Mouse (Mus musculus) right cerebral cortex, postnatal 4 days (tissue): ENCODE data around the gene Tmem135.

Experiments used
- DNase-seq: peaks from one replicate; pipeline ENCODE4 v3.0.0-alpha.2; 2022

Tmem135 gene

DNA sequence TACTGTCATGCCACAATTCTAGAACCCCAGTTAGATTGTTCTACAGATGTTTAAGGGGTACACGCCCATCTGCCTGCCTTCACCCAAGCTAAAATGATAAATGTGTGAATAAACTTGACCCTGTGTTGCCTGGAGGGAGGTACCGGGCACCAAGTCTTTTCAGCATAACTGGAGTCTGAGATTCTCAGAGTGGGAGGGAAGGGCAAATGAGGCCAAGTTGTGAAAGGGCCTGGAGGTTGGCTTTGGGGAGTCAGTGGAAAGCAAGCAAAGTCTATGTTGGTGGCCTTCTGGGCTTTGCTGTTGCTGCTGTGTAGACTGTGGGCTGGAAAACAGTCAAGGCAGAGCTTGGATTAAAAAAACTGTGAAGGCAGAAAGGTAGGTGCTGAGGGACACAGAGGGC lies 13.7 kb upstream of the Tmem135 start:
- no peak for DNase-seq

DNA sequence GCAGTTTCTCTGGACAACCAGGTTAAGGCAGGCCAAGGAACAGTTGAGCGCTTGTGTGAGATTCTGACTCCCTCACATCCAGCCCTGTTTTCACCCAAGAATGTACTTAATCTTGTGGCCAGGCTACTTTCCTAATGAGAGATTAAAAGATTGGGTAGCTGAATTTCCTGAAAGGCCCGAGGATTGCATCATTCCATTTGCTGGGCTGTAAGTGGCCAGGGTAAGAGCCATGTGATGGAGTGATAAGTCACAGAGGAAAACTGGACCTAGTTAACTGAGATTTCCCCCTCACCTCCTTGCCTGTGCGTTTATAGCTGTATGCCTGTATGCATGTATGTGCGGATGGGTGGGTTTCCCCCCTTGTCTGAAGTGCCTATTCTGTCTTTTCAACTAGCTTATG lies 12.0 kb upstream of the Tmem135 start:
- DNase-seq = no peak

DNA sequence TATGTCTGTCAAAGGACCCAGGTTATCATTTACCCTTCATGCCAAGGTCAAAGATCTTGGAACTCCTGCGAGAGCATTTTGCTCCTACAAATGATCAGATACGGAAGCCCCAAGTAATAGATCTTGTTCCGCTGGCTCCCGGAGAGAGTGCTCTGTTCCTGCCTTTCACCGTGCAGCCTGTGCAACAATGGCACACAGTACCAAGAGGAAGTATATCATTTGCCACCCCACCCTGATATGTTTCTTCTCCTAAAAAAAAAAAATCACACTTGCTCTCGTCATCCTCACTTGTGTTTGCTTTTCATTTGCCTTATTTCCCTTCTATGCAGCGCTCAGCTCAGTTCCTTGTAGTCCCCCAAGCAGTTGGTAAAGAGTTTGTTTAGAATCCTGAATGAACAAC lies 8.1 kb upstream of the Tmem135 start:
- DNase-seq = no peak

DNA sequence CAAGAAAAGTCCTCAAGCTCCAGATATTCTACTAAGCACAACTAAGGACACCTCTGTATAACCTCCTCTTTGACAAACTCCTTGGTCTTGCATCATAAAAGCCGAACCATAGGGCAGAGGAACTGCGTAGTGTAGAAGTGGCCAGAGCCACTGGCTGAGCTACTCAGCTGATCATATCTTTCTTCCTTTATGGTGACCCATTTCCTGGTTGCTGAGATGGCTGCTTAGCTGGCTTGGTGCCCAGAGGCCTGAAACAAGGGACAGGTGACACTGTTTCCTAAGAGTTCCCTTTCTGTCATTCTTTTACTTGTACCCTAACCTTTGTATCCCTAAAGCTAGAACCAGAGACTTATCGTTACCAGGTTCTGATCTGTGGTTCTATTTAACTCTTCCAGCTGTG lies 7.3 kb upstream of the Tmem135 start:
- no peak for DNase-seq

DNA sequence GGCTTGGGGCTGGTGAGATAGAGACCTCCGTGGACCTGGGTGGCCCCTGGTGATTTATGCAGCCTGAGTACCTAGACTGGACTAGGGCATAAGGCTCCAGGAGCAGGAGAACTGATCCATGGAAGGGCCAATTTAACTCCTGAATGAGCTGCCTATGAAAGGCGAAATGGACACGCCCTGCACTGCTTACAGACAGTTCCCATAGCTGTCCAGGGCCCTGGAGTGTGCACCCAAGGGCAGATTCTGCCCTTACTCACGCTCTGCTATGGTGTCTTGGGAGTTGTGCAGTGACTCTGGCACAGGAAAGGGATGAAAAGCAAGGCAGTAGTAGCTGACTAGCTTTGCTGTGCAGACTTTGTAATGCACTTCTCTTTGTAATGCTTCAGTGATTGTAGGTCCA lies 6.3 kb upstream of the Tmem135 start:
- DNase-seq = no peak

DNA sequence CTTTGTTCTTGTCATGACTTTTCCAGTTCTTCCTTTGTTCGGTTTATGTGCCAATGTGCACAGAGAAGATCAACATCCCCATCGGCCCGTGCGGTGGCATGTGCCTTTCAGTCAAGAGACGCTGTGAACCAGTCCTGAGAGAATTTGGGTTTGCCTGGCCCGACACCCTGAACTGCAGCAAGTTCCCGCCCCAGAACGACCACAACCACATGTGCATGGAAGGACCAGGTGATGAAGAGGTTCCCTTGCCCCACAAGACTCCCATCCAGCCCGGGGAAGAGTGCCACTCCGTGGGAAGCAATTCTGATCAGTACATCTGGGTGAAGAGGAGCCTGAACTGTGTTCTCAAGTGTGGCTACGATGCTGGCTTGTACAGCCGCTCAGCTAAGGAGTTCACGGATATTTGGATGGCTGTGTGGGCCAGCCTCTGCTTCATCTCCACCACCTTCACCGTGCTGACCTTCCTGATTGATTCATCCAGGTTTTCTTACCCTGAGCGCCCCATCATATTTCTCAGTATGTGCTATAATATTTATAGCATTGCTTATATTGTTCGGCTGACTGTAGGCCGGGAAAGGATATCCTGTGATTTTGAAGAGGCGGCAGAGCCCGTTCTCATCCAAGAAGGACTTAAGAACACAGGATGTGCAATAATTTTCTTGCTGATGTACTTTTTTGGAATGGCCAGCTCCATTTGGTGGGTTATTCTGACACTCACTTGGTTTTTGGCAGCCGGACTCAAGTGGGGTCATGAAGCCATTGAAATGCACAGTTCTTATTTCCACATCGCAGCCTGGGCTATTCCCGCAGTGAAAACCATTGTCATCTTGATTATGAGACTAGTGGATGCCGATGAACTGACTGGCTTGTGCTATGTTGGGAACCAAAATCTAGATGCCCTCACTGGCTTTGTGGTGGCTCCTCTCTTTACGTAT lies 3.3 kb upstream of the Tmem135 start:
- no peak for DNase-seq

DNA sequence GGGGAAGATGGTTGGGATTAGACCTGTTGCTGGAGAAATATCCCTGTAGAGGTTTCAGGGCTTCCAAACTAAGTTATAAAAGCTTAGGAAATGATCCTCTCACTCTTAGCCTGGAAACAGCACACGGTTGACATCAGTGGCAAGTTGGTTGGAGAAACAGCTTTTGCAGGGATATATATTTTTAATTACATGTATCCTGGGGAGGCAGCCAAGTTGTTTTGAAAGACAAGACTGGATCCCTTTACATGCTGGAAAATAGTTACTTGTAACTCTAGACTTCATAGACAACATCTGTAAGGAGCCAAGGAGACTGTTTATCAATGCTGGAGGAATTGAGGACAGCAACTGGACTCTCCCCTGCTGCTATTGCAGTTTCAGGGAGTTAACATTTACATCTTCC lies 2.0 kb upstream of the Tmem135 start:
- no peak for DNase-seq

DNA sequence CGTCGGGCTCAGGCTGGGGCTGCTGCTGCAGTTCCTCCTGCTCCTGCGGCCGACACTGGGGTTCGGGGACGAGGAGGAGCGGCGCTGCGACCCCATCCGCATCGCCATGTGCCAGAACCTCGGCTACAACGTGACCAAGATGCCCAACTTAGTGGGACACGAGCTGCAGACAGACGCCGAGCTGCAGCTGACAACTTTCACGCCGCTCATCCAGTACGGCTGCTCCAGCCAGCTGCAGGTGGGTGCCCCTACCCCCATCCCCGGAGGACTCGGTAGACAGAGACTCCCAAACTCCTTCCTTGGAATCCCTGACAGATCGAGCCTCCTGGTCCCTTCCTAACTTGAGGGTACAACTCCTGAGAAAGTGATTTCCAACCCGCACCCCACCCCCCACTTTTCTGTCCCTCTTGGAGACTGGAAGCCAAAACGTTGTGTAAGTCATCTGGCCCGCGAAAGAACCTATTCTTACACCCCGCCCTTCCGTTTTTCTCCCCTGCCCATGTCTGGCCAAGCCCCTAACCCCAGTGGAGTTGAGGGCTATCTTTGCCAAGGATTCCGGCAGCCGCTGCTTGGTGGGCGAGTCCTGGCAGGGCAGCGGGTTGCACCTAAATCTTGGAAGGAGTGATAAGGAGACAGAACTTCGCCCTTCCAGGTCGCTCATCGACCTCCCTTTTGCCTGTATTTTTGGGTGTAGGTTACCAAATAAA lies 865 bp upstream of the Tmem135 start:
- no peak for DNase-seq

DNA sequence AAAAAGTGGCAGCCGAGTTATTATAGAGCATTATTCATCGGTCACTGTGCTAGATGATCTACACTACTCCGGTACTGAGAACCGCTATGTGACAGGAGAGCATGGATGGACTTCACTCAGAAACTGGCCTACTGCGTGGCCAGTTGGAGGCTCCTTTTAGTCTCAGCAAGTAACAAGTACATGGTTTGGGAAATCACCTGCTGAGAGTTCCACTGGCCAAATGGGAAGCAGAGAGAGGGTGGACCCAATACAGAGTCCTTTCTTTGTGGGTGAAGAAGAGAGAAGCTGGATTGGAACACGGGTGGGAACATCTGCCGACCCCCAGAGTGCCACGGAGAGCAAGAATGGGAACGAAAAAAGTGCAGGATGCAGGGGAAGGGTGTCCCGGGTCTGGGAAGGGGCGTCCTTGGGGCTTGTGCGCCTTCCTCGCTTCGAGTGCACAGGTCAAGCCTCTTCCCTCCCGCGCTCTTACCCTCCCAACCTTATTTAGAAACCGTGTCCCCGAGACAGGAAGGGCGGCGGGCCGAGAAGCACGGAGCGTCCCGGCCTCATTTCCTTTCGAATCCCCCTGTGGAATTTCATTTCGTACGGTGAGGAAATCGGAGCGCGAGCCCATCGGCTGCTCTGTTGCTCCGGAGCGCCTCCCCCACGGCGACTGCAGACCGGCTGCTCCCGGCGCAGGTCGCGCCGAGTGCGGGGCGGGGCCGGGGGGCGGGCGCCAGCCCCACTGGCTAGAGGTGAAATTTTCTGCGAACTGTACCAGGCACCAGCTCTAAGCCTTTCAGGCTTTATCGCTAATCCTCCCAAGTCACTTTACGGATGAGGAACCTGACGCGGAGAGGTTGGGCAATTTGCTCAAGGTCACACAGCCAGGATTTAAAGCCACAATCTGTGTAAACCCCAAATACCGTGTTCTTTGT lies 709 bp downstream of the Tmem135 start:
- peak; percentile 57 for DNase-seq

DNA sequence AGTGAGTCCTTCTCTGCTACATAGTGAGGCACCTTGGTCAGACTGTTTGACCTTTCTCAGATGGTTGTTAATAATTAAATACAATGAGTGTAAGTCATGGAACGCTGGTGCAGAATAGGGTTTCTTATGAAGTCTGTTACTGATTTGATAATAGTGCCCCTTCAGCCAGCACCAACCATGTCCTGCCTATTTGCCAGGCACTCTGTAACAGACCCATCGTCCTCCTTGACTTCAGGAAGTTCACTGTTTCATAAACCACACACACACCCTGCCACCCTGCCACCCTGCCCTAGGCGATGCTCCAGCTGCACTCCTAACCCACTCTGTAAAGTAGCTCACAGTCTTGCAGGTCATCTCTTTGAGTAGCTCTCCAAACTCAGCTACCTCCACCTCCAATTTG lies 2.1 kb downstream of the Tmem135 start:
- DNase-seq = no peak

DNA sequence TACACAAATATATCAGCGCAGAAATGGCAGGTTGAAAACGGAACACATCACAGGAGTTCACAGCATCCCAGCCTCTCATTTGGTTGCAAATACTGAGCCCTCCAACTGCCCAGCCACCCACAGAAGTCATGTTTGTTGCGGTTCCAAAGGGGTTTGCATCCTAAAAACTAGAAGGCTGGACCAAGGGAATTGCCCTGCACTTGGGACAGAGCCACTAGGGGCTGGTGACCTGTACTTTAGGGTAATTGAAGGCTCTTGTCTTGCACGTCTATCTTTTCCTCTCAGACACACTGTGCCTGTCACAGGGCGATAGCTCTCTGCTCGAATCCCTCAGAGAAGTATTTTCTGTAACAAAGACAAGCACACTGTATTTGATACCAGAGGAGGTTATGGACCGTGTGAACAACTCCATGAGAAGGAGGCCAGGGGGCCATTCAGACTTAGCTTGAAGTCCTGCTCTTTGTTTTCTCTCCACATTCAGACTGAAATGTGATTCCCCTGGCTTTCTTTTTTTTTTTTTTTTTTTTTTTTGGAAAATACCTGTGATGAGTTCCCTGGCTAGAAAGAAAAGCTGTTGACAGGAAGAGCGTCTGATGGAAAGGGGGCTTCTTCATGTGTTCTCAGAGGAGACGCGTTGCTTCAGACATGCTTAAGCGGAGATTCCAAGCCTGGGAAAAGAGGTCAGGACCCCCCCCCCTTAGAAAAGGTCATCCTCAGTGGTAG lies 2.7 kb downstream of the Tmem135 start:
- no peak for DNase-seq

DNA sequence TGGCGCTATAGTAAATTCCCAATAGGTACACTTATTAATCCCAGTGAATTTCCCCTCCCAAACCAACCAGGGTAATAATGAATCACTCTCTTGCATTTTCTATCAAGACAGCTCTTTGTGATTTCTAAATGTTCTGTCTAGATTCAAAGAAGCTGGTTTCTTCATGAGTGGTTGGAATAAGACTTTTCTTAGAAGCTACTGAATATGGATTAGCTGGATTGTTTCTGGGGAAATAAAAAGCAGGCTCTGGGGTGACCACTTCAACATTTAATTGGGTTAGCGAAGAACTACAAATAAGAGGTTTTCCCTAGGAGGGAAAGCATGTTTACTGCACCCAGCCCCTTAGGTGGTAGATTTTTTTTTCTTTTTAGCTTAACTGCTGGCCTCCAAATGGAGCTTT lies 3.3 kb downstream of the Tmem135 start:
- no peak for DNase-seq

DNA sequence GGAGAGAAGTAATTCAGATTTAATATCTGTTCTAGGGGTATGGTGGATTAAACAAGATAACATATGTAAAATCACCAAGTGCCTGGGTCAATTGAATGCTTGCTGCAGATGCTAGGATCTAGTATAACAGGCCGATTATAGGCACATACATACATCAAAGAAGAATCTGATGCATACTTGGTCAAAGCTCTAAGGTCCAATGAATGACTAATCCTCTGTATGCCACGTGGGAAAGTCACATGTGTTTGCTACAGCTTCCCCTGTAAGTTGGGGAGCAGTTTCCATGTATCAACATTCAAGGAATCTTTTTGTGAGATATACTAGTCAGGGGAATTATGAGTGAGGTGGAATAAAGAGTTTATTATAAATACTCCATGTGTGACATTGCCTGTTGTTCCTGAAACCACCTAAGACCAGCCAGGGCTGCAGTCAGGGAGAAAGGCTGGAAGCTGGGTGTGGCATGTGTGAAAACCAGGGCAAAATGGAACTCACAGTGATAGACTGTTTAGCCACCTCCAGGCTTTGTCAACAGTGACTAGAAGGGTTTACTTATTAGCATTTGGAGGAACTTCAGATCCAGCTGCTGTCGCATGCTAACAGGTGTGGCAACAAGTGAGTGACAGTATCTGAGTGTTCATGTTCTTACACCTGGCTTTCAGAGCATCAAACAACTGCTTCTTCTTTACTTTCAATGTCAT lies 6.0 kb downstream of the Tmem135 start:
- DNase-seq = no peak

DNA sequence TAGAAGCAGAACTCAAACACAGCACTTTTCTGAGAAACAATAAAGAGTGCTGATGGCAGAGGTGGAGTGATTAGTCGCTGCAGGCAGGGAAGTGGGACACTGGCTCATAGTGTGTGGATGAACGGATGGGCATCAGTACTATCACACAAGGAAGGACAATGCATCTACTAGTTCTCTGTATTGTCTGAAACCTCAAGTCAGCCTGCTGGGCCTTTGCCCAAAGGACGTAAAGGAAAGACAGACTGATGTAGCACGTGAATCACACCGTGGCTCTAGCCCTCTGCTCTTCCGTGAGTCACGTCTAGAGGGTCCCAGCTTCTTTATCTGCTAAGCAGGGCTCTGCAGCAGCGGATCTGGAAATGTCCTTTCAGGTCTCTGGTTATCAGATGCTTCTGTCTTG lies 7.6 kb downstream of the Tmem135 start:
- DNase-seq = no peak

DNA sequence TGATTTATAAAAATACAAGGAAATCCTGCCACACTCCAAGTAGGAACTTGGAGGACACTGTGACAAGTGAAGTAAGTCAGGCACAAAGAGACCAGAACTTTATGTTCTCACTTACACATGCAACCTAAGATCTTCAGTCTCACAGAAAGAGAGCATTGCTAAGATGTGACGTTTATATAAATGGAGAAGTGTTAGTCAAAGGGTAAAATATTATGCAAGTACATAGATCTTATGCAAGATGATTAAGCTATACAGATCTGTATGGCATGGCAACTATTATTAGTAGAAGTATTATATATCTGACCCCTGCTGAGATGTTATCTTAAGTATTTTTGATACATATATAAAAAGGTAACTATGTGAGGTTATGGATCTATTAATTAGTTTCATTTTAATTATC lies 8.6 kb downstream of the Tmem135 start:
- no peak for DNase-seq

DNA sequence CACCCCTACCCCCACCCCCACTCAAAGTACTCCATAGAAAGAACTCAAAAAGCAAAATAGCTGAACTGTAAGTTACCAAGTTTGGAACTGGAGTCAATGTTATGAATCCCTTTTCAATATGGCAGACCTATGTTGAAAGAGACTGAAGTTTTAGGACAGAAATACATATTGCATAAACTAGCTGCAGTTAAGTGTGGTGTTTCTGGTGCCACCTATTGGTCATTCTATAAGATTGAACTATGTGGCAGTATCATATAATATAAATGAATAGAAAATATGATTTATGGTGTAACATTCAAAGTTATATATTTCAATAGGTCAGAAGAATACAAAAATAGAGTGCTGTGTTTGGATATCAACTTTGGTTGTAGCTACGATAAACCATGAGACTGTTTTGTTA lies 11.2 kb downstream of the Tmem135 start:
- no peak for DNase-seq

DNA sequence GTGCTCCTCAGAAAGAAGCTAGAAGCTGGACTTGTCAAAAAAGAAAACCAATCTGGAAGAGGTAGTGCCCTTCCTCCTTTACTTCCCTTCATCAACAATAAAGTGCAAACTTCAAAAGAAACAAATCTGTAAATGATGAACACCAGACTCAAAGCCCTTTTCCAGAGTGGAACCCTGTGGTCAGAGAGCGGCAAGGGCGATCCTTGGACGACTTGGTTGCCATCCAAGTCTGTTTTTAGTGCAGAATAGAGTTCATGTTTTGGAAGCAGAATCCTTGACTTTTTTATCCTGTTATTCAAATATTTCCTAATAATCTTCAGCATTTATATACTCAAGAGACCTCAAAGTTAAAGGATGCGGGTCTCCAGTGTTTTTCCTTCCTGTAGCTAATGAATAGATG lies 11.6 kb downstream of the Tmem135 start:
- DNase-seq = no peak

DNA sequence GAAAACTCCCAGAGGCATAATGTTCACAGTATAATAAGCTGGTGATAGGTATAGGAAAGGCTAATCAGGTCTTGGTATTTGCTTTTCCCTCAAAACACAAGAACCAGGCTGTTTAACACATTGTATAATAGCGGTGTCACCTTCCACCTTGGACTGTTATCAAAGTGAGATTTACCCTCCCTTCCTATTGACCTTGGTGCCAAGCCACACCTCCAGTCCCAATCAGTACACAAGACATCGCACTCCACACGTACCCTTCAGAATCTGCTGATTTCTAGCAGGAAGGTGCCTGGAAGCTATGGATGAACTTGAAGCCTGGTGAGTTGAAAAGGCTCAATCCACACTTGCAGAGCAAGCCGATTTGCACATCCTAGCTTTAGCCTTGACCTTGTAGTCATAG lies 12.2 kb downstream of the Tmem135 start:
- DNase-seq = no peak

DNA sequence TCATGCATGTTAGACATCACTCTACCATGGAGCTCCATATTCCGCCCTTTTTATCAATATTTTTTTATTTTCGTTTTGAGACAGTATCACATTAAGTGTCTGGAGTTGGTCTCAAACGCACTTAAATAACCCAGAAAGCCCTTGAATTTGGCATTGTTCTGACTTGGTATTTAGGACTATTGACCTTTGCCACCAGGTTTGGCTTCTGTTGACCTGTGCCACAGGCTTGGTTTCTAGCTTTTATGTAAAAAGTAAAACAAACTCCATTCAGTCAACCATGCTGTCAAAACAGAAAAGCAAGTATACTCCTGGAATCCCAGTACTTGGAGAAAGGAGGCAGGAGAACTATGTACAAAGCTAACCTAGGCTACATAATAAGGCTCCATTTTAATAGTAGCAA lies 12.7 kb downstream of the Tmem135 start:
- DNase-seq = no peak

DNA sequence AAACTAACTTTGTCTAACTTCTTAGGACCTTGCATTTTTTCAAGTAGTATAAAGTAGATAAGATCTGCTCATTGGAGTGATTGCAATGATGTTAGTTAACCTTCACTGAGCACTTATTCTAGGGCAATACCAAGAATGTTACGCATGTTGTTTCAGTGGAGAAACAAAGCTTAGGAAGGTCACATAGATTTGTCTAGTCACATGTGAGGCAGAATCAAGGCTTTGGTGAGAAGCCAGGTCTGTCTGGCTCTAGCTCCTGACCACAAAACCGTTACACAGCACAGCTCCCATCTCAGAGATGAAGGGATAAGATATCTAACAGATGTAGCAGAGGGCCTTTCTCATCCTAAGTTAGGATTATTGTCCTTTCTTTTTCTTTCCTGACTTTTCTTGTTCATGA lies 13.4 kb downstream of the Tmem135 start:
- DNase-seq = no peak

DNA sequence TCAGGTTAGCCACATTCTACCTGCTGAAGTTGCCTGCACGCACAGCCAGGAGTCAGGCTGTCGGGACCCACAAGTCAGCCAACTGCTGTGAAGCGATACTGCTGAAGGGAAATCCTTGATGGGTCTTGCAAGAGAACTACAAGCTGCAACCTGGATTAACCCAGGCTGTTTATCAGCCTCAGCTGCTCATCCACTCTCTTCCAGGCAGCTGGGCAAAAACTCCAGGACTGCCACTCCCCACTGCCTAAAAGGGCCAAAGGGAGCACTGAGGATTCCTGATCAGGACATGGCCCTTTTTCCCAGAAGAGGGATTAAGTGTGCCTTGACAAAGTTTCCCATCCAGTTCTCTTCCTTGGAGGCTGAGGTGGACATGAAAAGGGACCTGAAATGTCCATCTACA lies 15.0 kb downstream of the Tmem135 start:
- no peak for DNase-seq

DNA sequence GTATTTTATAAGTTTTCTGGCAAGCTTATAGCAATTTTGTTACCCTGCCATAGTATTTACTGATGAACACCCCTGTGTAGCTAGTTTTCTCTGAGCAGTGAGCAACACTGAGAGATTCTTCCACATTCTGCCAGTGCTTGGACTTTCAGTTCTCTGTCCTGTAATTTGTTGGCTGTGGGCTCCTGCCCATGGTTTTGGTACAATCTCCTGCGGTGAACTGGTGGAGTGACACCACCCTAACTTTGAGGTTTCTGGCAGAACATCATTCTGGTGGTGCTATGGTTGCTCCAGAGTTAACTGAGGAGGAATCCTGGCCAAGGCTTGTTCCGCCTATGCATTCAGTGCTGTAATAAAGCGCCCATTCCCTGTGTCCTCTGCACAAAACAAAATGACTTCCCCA lies 21.1 kb downstream of the Tmem135 start:
- DNase-seq = no peak
